Mouse (Mus musculus): ENCODE data around the gene Inpp5e. TPM values are rescaled to one million over a fixed set of nuclear protein-coding genes. Genes with fewer than 3 reads are reported as not detected.
"Not testable (repeated sequence)": the region's sequence is repeated elsewhere in the genome, so short reads cannot be mapped to it uniquely, and the experiment has no call there.

Gene Inpp5e
- total RNA-seq, 4 experiments from 2014 or later, result 9.0 to 9.6 (median 9.2) TPM

- DNase-seq (ENCODE audit: low spot score in 2 of 2), result no peak
Measured at GRCm38 (mm10) chr2:26421969-26422368, 13.0 kb upstream of the Inpp5e start.

GRCm38 (mm10) chr2:26418120-26418519 is 9.1 kb upstream of the Inpp5e start:
- DNase-seq (ENCODE audit: low spot score in 2 of 2), result no peak

DNA sequence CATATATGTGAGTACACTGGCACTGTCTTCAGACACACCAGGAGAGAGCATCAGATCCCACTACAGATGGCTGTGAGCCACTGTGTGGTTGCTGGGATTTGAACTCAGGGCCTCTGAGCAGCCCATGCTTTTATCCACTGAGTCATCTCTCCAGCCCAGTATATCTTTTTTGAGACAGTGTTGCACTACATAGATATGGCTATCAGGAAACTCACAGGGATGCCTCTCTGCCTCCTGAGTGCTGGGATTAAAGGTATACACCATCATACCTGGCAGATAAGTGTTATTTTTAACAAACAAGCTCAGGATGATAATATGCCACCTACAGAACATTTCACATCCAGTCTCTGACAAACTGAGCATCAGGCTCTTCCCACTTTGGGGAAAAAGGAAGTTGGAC is 8.1 kb upstream of the Inpp5e start:
- no peak for DNase-seq (ENCODE audit: low spot score in 2 of 2)

GRCm38 (mm10) chr2:26410931-26411411 is 2.0 kb upstream of the Inpp5e start:
- no peak for DNase-seq (ENCODE audit: low spot score in 2 of 2)

- no peak for DNase-seq (ENCODE audit: low spot score in 2 of 2)
Measured at GRCm38 (mm10) chr2:26410091-26410490, 1.1 kb upstream of the Inpp5e start.

DNA sequence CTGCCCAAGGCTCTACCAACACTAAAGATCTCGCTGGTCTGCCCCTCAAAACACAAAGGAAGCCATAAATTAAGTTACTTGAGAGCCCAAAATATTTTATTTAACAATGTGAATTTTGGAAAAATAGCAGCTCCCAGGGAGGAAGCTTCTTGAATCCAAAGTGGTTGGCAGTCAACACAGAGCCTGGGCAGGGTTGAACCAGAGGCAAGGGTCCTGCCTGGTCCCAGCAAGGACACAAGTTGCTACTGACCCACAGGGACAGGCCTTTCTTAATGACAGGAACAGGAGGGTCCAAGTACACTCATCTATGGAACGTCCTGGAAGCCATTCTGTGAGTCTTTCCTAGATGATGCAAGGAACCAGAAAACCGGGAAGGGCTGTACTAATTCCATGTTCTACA is 359 bp upstream of the Inpp5e start:
- DNase-seq (ENCODE audit: low spot score in 2 of 2), result no peak

DNA sequence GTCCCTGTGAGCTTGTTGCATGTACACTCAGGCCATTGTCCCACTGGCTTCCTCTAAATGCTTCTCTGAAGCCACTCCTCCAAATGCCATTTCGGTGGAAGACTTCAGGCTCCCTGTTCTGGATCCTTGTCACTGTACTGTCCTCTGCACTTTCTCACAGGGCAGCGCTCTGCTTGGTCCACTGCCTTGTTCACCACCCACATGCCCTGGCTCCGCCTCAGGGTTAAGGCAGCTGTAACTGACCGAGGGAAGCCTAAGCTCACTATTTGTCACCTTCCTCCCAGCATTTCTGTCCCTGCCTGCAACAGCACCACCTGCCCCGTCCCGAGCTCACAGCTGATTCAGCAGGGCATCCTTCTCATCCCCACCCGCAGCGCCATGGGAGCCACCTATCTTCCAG is 5.7 kb downstream of the Inpp5e start:
- DNase-seq (ENCODE audit: low spot score in 2 of 2), result no peak

DNA sequence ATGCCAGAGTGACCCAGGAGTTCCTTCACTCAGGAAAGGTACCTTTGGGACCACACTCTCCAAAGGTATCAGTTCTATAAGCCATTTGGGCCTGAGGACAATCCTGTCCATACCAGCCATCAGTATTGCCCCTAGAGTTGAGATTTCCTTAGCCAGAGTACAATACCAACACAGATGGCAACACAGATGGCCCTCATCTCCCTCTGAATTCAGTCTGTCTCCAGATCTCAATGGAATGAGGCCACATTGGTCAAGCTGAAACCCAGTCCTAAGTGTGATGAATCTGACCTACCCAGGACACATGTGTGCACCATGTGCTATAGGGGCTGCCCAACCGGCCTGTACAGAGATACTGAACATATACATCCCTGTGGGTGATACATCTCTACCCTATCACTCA is 6.7 kb downstream of the Inpp5e start:
- DNase-seq (ENCODE audit: low spot score in 2 of 2), result no peak

DNA sequence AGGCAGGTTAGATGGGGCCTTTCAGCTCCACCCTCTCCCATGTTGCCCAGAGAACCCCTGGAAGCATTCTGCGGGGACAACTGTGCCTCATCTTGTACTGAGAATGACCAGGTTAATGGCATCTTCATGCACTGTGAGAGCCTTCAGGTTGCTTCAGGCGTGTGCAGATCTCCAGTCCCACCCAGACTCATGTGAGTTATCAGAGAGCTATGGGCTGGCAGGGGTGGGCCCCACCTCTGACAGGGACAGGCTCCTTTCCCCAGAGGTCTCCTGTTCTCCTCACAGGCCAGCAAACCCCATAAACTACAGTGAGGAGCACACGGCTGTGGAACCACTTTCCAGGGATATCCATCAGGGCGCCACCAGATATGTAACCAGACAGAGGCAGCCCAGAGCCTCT is 8.0 kb downstream of the Inpp5e start:
- DNase-seq (ENCODE audit: low spot score in 2 of 2), result no peak

- no peak for DNase-seq (ENCODE audit: low spot score in 2 of 2)
Measured at GRCm38 (mm10) chr2:26400296-26400695, 8.7 kb downstream of the Inpp5e start.

- DNase-seq (ENCODE audit: low spot score in 2 of 2), result peak; percentile 29 to 47
Measured at GRCm38 (mm10) chr2:26399647-26400046, 9.4 kb downstream of the Inpp5e start.

- DNase-seq (ENCODE audit: low spot score in 2 of 2), result no peak
Measured at GRCm38 (mm10) chr2:26398978-26399377, 10.0 kb downstream of the Inpp5e start.

DNA sequence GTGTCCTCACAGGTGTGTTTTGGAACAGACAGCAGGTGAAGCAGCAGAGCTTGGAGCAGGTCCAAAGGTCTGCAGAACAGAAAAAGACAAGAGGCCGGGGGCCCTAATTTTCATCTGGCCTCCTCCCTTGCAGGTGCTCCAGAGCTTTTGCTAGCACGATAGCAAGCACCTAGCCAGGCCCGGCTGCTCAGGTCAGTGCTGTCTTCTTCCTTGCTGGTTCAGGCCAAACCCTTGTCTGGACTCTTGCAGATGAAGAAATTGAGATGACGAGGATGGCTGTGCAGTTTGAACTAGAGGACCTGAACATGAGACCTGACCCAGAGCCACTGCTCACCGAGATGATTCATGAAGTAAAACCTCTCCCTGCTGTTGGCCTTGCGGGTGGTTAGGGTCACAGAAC is 17.4 kb downstream of the Inpp5e start:
- no peak for DNase-seq (ENCODE audit: low spot score in 2 of 2)

GRCm38 (mm10) chr2:26390954-26391353 is 18.0 kb downstream of the Inpp5e start:
- no peak for DNase-seq (ENCODE audit: low spot score in 2 of 2)

GRCm38 (mm10) chr2:26389154-26389690 is 19.8 kb downstream of the Inpp5e start, which contains the start of the genes Entr1 and Pmpca:
Entr1 (minus strand) TSS chr2:26389316.
Pmpca (plus strand) TSS chr2:26389339.
- DNase-seq (ENCODE audit: low spot score in 2 of 2), result peak; percentile 69

- no peak for DNase-seq (ENCODE audit: low spot score in 2 of 2)
Measured at GRCm38 (mm10) chr2:26388682-26389153, 20.3 kb downstream of the Inpp5e start.

- no peak for DNase-seq (ENCODE audit: low spot score in 2 of 2)
Measured at GRCm38 (mm10) chr2:26387713-26388112, 21.3 kb downstream of the Inpp5e start.

- not testable (repeated sequence) for DNase-seq (ENCODE audit: low spot score in 2 of 2)
Measured at GRCm38 (mm10) chr2:26380871-26381270, 28.1 kb downstream of the Inpp5e start.

- peak; percentile 69 to 73 for DNase-seq (ENCODE audit: low spot score in 2 of 2)
Measured at GRCm38 (mm10) chr2:26380131-26380771, 28.8 kb downstream of the Inpp5e start, which contains the start of gene Snapc4. Snapc4 (minus strand) TSS chr2:26380653.

DNA sequence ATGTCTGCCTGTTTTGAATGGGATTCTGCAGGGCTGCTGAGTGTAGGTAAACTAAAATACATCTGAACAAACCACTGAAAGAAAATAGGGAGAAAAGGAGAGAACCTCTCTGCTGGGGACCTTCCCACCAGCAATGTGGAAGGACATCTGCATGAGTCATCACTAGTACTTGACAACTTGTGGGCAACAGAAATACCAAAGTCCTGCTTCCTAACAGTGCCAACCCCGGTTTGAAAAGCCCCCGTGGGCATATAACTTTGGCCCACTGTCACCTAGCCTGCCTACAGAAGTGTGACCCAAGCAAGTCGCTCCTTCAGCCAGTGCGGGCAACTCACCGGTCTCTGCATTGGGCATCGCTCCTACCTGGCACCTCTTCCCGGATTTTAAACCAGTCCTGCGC is 36.6 kb downstream of the Inpp5e start:
- no peak for DNase-seq (ENCODE audit: low spot score in 2 of 2)

GRCm38 (mm10) chr2:26368572-26368971 is 40.4 kb downstream of the Inpp5e start:
- no peak for DNase-seq (ENCODE audit: low spot score in 2 of 2)

DNA sequence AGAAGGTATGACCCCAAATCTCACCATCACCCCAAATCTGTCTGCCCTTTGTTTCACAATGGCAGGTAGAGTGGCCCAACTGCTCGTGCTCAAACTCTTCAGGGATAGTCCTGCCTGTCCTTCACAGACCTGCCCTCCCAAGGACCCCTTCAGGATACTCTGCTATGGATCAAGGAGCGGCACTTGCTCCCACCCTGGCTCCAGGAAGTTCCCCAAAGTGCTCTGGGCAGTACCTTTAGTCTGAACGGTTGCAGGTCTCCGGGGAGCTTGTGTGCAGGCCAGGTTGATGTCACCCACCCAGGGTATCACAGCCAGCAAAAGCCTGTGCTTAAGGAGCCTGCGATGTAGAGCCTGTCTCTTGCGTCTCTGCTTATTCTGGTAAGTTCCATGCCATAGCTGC is 41.1 kb downstream of the Inpp5e start:
- DNase-seq (ENCODE audit: low spot score in 2 of 2), result no peak
